Mouse (Mus musculus) lung, postnatal 0 days (tissue): ENCODE measurements around the gene Sypl. TPM values are rescaled to one million over a fixed set of nuclear protein-coding genes. Genes with fewer than 3 reads are reported as not detected.
A peak's percentile ranks its signal among the peaks of the same experiment; 100 is the strongest.

Experiments
- ATAC-seq: fragments of 200-750 bp; cut with Nextera tagmentation; 2 replicates; pipeline ENCODE4 v1.8.0; 2017; ENCODE audit warnings: moderate library complexity
- DNase-seq: peaks from one replicate; pipeline ENCODE4 v3.0.0-alpha.2; 2016; ENCODE audit warnings: low spot score
- H3K27ac ChIP-seq: fragments of 300-500 bp; sonication (generic); 2 replicates; pipeline ENCODE4 v1.5.1; 2014; ENCODE audit warnings: antibody characterized with exemption, mild to moderate bottlenecking, low read length, mixed read lengths
- H3K27me3 ChIP-seq: fragments of 300-500 bp; sonication (generic); replicated peaks from 2 replicates; pipeline ENCODE4 v1.6.1; 2014; ENCODE audit warnings: low read length, mixed read lengths; ENCODE audit not compliant: insufficient read depth
- H3K36me3 ChIP-seq: fragments of 300-500 bp; sonication (generic); 2 replicates; pipeline ENCODE4 v1.6.1; 2014; ENCODE audit warnings: low read length, mixed read lengths; ENCODE audit not compliant: insufficient read depth
- H3K4me1 ChIP-seq: fragments of 300-500 bp; sonication (generic); 2 replicates; pipeline ENCODE4 v1.6.1; 2014; ENCODE audit warnings: antibody characterized with exemption, low read depth, low read length, mixed read lengths; ENCODE audit not compliant: insufficient read depth
- H3K4me2 ChIP-seq: fragments of 300-500 bp; sonication (generic); replicated peaks from 2 replicates; pipeline ENCODE4 v1.6.1; 2014; ENCODE audit warnings: low read depth, mild to moderate bottlenecking, low read length, moderate library complexity, mixed read lengths
- H3K4me3 ChIP-seq: fragments of 300-500 bp; sonication (generic); 2 replicates; pipeline ENCODE4 v1.5.1; 2014; ENCODE audit warnings: low read depth, low read length
- H3K9ac ChIP-seq: fragments of 300-500 bp; sonication (generic); replicated peaks from 2 replicates; pipeline ENCODE4 v1.6.1; 2014; ENCODE audit warnings: low read depth, mild to moderate bottlenecking
- H3K9me3 ChIP-seq: fragments of 300-500 bp; sonication (generic); 2 replicates; pipeline ENCODE4 v1.6.1; 2016; ENCODE audit warnings: low read length, mixed read lengths
- CTCF ChIP-seq: IDR thresholded peaks from 2 replicates; pipeline ENCODE4 v1.5.1; 2016; ENCODE audit warnings: antibody characterized with exemption, mild to moderate bottlenecking
- EP300 ChIP-seq: IDR thresholded peaks from 2 replicates; pipeline ENCODE4 v1.6.1; 2016; ENCODE audit warnings: antibody characterized with exemption, mild to moderate bottlenecking, control low read depth
- WGBS: fragments of 180-500 bp; shearing (Covaris S2); extraction: QIAGEN DNeasy Blood & Tissue Kit; methylation state at CpG from one replicate; pipeline ENCODE4 v1.1.7; 2014; 5-methylcytosine and 5-hydroxymethylcytosine counted together
- polyA plus RNA-seq: library from polyadenylated mRNA; unstranded; fragments of >200 nt; fragmentation: Nextera tagmentation; extraction: Ambion mirVana; gene quantifications from 2 replicates; pipeline ENCODE4 v1.2.1, GENCODE M21; 2015

The Sypl gene
- polyA plus RNA-seq, 1 experiment from 2014 or later, result 237 TPM

GRCm38 (mm10) chr12:32963858-32964257, 10.2 kb downstream of the Sypl start:
- ATAC-seq, result no peak
- Histone ChIP-seq H3K9ac (no peak overlapping the region), H3K4me3 (no peak overlapping the region), H3K4me1 (peaks cover 15% of the 10 kb centered on the region; the same call in 1 of the 2 replicates), H3K9me3 (no peaks in the 10 kb centered on the region), H3K27me3 (no peaks in the 10 kb centered on the region), H3K36me3 (peaks cover 13% of the 10 kb centered on the region; the same call in 1 of the 2 replicates), H3K27ac (no peak overlapping the region), H3K4me2 (no peak overlapping the region)
- WGBS, result 74% methylated on average over 4 of the region's 4 CpGs
- TF ChIP-seq CTCF (no peak), EP300 (no peak)
- DNase-seq, result no peak

GRCm38 (mm10) chr12:32972287-32972686, 18.6 kb downstream of the Sypl start:
- H3K36me3 ChIP-seq, result peaks cover 9% of the 10 kb centered on the region; the same call in 1 of the 2 replicates
- no peak for ATAC-seq
- no peak overlapping the region for H3K27ac ChIP-seq
- TF ChIP-seq EP300, result no peak
- TF ChIP-seq CTCF, result no peak
- 87% methylated on average over 1 of the region's 1 CpGs for WGBS
- H3K4me1 ChIP-seq, result no peaks in the 10 kb centered on the region
- H3K27me3 ChIP-seq, result no peaks in the 10 kb centered on the region
- H3K4me3 ChIP-seq, result no peak overlapping the region
- DNase-seq, result no peak
- H3K4me2 ChIP-seq, result no peak overlapping the region
- no peaks in the 10 kb centered on the region for H3K9me3 ChIP-seq
- no peak overlapping the region for H3K9ac ChIP-seq

- H3K27ac ChIP-seq, result peak overlapping the region; percentile 79
- ATAC-seq, result peak; percentile 93
- no peaks in the 10 kb centered on the region for H3K9me3 ChIP-seq
- H3K4me1 ChIP-seq, result no peaks in the 10 kb centered on the region
- TF ChIP-seq CTCF (no peak), EP300 (peak; percentile 96)
- H3K27me3 ChIP-seq, result no peaks in the 10 kb centered on the region
- H3K9ac ChIP-seq, result no peak overlapping the region
- H3K36me3 ChIP-seq, result no peaks in the 10 kb centered on the region
- no peak overlapping the region for H3K4me2 ChIP-seq
- peak; percentile 63 for DNase-seq
- no peak overlapping the region for H3K4me3 ChIP-seq
Measured at GRCm38 (mm10) chr12:32974893-32975292, 21.2 kb downstream of the Sypl start.

DNA sequence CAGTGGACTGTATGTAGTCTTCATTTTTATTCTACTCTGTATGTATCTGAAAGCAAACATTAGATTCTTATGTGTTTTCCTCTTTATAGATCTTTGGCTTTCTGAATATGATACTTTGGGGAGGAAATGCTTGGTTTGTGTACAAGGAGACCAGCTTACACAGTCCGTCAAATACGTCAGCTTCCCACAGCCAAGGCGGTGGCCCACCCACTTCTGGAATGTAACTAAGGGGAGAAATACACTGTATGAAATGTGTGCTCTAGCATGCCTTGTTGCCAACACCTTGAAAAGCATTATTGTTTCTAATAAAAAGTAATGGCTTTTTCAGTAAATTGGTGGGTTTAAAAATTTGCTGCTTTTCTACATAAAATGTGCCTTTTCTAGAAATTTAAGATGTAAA, 21.8 kb downstream of the Sypl start:
- Histone ChIP-seq H3K27me3 (no peaks in the 10 kb centered on the region), H3K4me1 (no peaks in the 10 kb centered on the region), H3K9me3 (no peaks in the 10 kb centered on the region), H3K27ac (no peak overlapping the region; the same call in 1 of the 2 replicates), H3K4me3 (no peak overlapping the region), H3K4me2 (no peak overlapping the region), H3K36me3 (no peaks in the 10 kb centered on the region), H3K9ac (no peak overlapping the region)
- no peak; the same call in none of the 2 replicates for TF ChIP-seq EP300
- DNase-seq (peak; percentile 67), ATAC-seq (peak; percentile 94)
- WGBS, result 62% methylated on average over 3 of the region's 3 CpGs

- DNase-seq (no peak), ATAC-seq (no peak)
- no peak overlapping the region for H3K27ac ChIP-seq
- no peak overlapping the region for H3K4me2 ChIP-seq
- no peaks in the 10 kb centered on the region for H3K9me3 ChIP-seq
- no peaks in the 10 kb centered on the region for H3K36me3 ChIP-seq
- no peaks in the 10 kb centered on the region for H3K4me1 ChIP-seq
- H3K4me3 ChIP-seq, result no peak overlapping the region
- no peak for TF ChIP-seq EP300
- no peak for TF ChIP-seq CTCF
- 100% methylated on average over 1 of the region's 1 CpGs for WGBS
- H3K9ac ChIP-seq, result no peak overlapping the region
- no peaks in the 10 kb centered on the region for H3K27me3 ChIP-seq
Measured at GRCm38 (mm10) chr12:32982631-32983030, 28.9 kb downstream of the Sypl start.

GRCm38 (mm10) chr12:32983081-32983480, 29.4 kb downstream of the Sypl start:
- H3K4me2 ChIP-seq, result no peak overlapping the region
- TF ChIP-seq CTCF (no peak), EP300 (no peak)
- ATAC-seq (no peak), DNase-seq (no peak)
- H3K9ac ChIP-seq, result no peak overlapping the region
- no peaks in the 10 kb centered on the region for H3K27me3 ChIP-seq
- H3K4me1 ChIP-seq, result no peaks in the 10 kb centered on the region
- no peaks in the 10 kb centered on the region for H3K36me3 ChIP-seq
- no peaks in the 10 kb centered on the region for H3K9me3 ChIP-seq
- H3K4me3 ChIP-seq, result no peak overlapping the region
- H3K27ac ChIP-seq, result no peak overlapping the region
- 85% methylated on average over 1 of the region's 1 CpGs for WGBS

DNA sequence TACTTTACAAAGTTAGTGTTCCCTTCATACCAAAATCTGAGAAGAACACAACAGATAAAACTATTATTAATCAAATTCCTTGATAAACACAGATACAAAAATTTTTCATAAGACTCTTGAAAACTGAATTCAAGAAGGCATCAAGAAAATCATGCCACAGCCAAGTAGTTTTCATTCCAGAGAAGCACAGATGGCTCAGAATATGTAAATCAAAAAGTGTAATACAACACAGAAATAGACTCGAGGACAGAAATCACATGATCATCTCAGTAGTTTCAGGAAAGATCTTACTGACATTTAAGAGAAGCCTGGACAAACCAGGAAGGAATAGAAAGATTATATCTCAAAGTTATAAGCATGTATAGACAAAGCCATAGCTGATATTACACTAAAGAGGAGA, 32.6 kb downstream of the Sypl start:
- 35% methylated on average over 1 of the region's 1 CpGs for whole genome bisulfite sequencing
- no peak overlapping the region for H3K4me3 ChIP-seq
- H3K9me3 ChIP-seq, result no peaks in the 10 kb centered on the region
- no peaks in the 10 kb centered on the region for H3K4me1 ChIP-seq
- H3K27me3 ChIP-seq, result no peaks in the 10 kb centered on the region
- no peak for TF ChIP-seq EP300
- TF ChIP-seq CTCF, result no peak
- no peak overlapping the region for H3K4me2 ChIP-seq
- no peaks in the 10 kb centered on the region for H3K36me3 ChIP-seq
- DNase-seq (no peak), ATAC-seq (no peak)
- no peak overlapping the region for H3K27ac ChIP-seq
- no peak overlapping the region for H3K9ac ChIP-seq
